Mouse (Mus musculus): ENCODE results near the gene Slc35a3. TPM values are rescaled to one million over a fixed set of nuclear protein-coding genes. Genes with fewer than 3 reads are reported as not detected.
"Not testable (repeated sequence)": the region's sequence is repeated elsewhere in the genome, so short reads cannot be mapped to it uniquely, and the experiment has no call there.

Gene Slc35a3
- polyA plus RNA-seq (2016; fragmentation: Nextera tagmentation; extraction: Ambion mirVana) = 14.8 and 16.0 TPM in 2 replicates

- Histone ChIP-seq H3K9me3 (replicated peaks) (no peaks in the 10 kb centered on the region), H3K27me3 (replicated peaks) (no peaks in the 10 kb centered on the region), H3K4me3 (peak within 1 kb of the TSS; percentile 92), H3K4me1 (replicated peaks) (peaks cover 20% of the 10 kb centered on the region), H3K4me2 (peak within 1 kb of the TSS; percentile 82), H3K27ac (ENCODE audit: poor library complexity, severe bottlenecking) (peak within 1 kb of the TSS; percentile 76), H3K9ac (peak within 1 kb of the TSS; percentile 91), H3K36me3 (no peaks in the 10 kb centered on the region)
- no peak for ATAC-seq (ENCODE audit: insufficient number of reproducible peaks, low FRiP score)
- WGBS = 1% methylated on average over 8 of the region's 8 CpGs
These were observed at the start of gene Slc35a3 for GRCm38 (mm10) chr3:116712436-116712881. TSS of gene Slc35a3 (minus strand) at chr3:116712831.

GRCm38 (mm10) chr3:116752818-116753217, 40.2 kb upstream of the Slc35a3 start:
- Histone ChIP-seq H3K9ac (no peak overlapping the region), H3K27me3 (replicated peaks) (no peaks in the 10 kb centered on the region), H3K36me3 (peaks cover 73% of the 10 kb centered on the region), H3K4me3 (no peak overlapping the region), H3K4me2 (no peak overlapping the region), H3K4me1 (replicated peaks) (no peaks in the 10 kb centered on the region), H3K27ac (ENCODE audit: poor library complexity, severe bottlenecking) (no peak overlapping the region), H3K9me3 (replicated peaks) (no peaks in the 10 kb centered on the region)
- WGBS = 90% methylated on average over 8 of the region's 8 CpGs
- no peak for ATAC-seq (ENCODE audit: insufficient number of reproducible peaks, low FRiP score)

DNA sequence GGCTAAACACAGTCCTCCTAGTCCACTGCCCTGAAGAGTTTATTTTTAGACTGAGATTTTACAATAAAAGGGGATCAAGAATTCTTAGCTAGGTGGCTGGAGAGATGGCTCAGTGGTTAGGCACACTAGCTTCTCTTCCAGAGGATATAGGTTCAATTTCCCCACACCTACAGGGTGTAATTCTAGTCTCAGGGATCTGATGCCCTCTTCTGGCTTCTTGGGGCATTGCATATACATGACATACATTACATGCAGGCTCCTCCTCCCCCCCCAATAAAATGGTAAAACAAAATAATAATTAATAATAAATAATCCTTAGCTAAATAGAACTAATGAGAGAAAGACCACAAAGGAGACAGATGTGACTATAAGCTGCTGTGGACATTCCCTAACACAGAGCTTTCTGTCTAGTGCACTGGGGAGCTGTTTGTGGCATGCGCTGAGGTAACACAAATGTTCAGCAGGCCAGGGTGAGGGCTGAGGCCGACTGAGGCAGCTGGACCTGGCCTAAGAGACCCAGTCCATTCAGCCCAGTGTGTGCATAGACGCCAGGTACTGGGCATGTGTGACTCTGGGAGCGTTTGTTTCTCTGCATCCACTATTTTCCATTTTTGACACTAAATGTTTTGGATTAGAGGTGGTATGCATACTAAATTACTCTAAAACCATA, 38.7 kb upstream of the Slc35a3 start:
- Histone ChIP-seq H3K9ac (no peak overlapping the region), H3K4me3 (no peak overlapping the region), H3K9me3 (replicated peaks) (no peaks in the 10 kb centered on the region), H3K4me2 (no peak overlapping the region), H3K27ac (ENCODE audit: poor library complexity, severe bottlenecking) (no peak overlapping the region), H3K4me1 (replicated peaks) (no peaks in the 10 kb centered on the region), H3K36me3 (peaks cover 64% of the 10 kb centered on the region), H3K27me3 (replicated peaks) (no peaks in the 10 kb centered on the region)
- ATAC-seq (ENCODE audit: insufficient number of reproducible peaks, low FRiP score) = no peak
- 83% methylated on average over 4 of the region's 4 CpGs for WGBS

- H3K36me3 ChIP-seq = peaks cover 66% of the 10 kb centered on the region
- 56% methylated on average over 8 of the region's 8 CpGs for WGBS
These were observed 36.0 kb upstream of the Slc35a3 start for GRCm38 (mm10) chr3:116748391-116749170.

DNA sequence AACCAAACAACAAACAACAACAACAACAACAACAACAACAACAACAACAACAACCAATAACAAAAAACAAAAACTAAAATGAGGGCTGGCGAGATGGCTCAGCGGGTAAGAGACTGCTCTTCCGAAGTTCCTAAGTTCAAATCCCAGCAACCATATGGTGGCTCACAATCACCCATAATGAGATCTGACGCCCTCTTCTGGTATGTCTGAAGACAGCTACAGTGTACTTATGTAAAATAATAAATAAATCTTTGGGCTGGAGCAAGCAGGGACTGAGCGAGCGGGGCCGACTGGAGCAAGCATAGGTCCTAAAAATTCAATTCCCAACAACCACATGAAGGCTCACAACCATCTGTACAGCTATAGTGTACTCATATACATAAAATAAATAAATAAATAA, 35.0 kb upstream of the Slc35a3 start:
- H3K36me3 ChIP-seq = peaks cover 65% of the 10 kb centered on the region
- H3K27me3 ChIP-seq (replicated peaks); H3K4me2 ChIP-seq; H3K27ac ChIP-seq (ENCODE audit: poor library complexity, severe bottlenecking); ATAC-seq (ENCODE audit: insufficient number of reproducible peaks, low FRiP score); H3K4me1 ChIP-seq (replicated peaks); H3K9ac ChIP-seq; H3K4me3 ChIP-seq; H3K9me3 ChIP-seq (replicated peaks): not testable (repeated sequence)
- WGBS = 91% methylated on average over 7 of the region's 7 CpGs

More at GRCm38 (mm10) chr3:116748391-116749170, 36.0 kb upstream of the Slc35a3 start:
- Histone ChIP-seq H3K9ac (no peak overlapping the region), H3K27ac (ENCODE audit: poor library complexity, severe bottlenecking) (no peak overlapping the region), H3K4me3 (no peak overlapping the region), H3K9me3 (replicated peaks) (no peaks in the 10 kb centered on the region), H3K4me1 (replicated peaks) (no peaks in the 10 kb centered on the region), H3K4me2 (no peak overlapping the region), H3K27me3 (replicated peaks) (no peaks in the 10 kb centered on the region)
- ATAC-seq (ENCODE audit: insufficient number of reproducible peaks, low FRiP score) = no peak

GRCm38 (mm10) chr3:116740963-116741362, 28.3 kb upstream of the Slc35a3 start:
- no peak overlapping the region for H3K9ac ChIP-seq
- no peaks in the 10 kb centered on the region for H3K27me3 ChIP-seq (replicated peaks)
- H3K9me3 ChIP-seq (replicated peaks) = peaks cover 3% of the 10 kb centered on the region; the same call in 1 of the 2 replicates
- H3K4me3 ChIP-seq = no peak overlapping the region
- H3K36me3 ChIP-seq = peaks cover 25% of the 10 kb centered on the region
- H3K4me1 ChIP-seq (replicated peaks) = 0 out of 2 replicates have a peak, but pooled peaks cover 4% of the 10 kb centered on the region
- no peak overlapping the region for H3K27ac ChIP-seq (ENCODE audit: poor library complexity, severe bottlenecking)
- 68% methylated on average over 9 of the region's 9 CpGs for WGBS
- no peak for ATAC-seq (ENCODE audit: insufficient number of reproducible peaks, low FRiP score)
- H3K4me2 ChIP-seq = no peak overlapping the region

GRCm38 (mm10) chr3:116740106-116740505, 27.5 kb upstream of the Slc35a3 start:
- no peak overlapping the region for H3K4me2 ChIP-seq

GRCm38 (mm10) chr3:116737326-116737731, 24.7 kb upstream of the Slc35a3 start:
- Histone ChIP-seq H3K9me3 (replicated peaks) (peaks cover 8% of the 10 kb centered on the region; the same call in 1 of the 2 replicates), H3K4me3 (no peak overlapping the region), H3K36me3 (no peaks in the 10 kb centered on the region), H3K27ac (ENCODE audit: poor library complexity, severe bottlenecking) (no peak overlapping the region), H3K4me2 (no peak overlapping the region), H3K9ac (no peak overlapping the region), H3K4me1 (replicated peaks) (0 out of 2 replicates have a peak, but pooled peaks cover 4% of the 10 kb centered on the region), H3K27me3 (replicated peaks) (no peaks in the 10 kb centered on the region)
- ATAC-seq (ENCODE audit: insufficient number of reproducible peaks, low FRiP score) = 0 out of 2 replicates have a peak, but pooled peaks have one; percentile 11
- WGBS = 68% methylated on average over 8 of the region's 8 CpGs

More at GRCm38 (mm10) chr3:116740106-116740505, 27.5 kb upstream of the Slc35a3 start:
- Histone ChIP-seq H3K27me3 (replicated peaks) (no peaks in the 10 kb centered on the region), H3K9me3 (replicated peaks) (peaks cover 3% of the 10 kb centered on the region; the same call in 1 of the 2 replicates), H3K4me3 (no peak overlapping the region), H3K27ac (ENCODE audit: poor library complexity, severe bottlenecking) (no peak overlapping the region), H3K36me3 (peaks cover 19% of the 10 kb centered on the region), H3K4me1 (replicated peaks) (0 out of 2 replicates have a peak, but pooled peaks cover 4% of the 10 kb centered on the region), H3K9ac (no peak overlapping the region)
- no peak for ATAC-seq (ENCODE audit: insufficient number of reproducible peaks, low FRiP score)
- 73% methylated on average over 5 of the region's 5 CpGs for WGBS

GRCm38 (mm10) chr3:116729483-116730174, 17.0 kb upstream of the Slc35a3 start:
- H3K36me3 ChIP-seq = no peaks in the 10 kb centered on the region
- peaks cover 7% of the 10 kb centered on the region; the same call in 1 of the 2 replicates for H3K4me1 ChIP-seq (replicated peaks)
- H3K4me2 ChIP-seq = no peak overlapping the region
- no peak for ATAC-seq (ENCODE audit: insufficient number of reproducible peaks, low FRiP score)
- peaks cover 5% of the 10 kb centered on the region; the same call in 1 of the 2 replicates for H3K9me3 ChIP-seq (replicated peaks)
- no peak overlapping the region for H3K27ac ChIP-seq (ENCODE audit: poor library complexity, severe bottlenecking)
- WGBS = 71% methylated on average over 2 of the region's 2 CpGs
- no peaks in the 10 kb centered on the region for H3K27me3 ChIP-seq (replicated peaks)
- H3K9ac ChIP-seq = no peak overlapping the region
- H3K4me3 ChIP-seq = no peak overlapping the region

DNA sequence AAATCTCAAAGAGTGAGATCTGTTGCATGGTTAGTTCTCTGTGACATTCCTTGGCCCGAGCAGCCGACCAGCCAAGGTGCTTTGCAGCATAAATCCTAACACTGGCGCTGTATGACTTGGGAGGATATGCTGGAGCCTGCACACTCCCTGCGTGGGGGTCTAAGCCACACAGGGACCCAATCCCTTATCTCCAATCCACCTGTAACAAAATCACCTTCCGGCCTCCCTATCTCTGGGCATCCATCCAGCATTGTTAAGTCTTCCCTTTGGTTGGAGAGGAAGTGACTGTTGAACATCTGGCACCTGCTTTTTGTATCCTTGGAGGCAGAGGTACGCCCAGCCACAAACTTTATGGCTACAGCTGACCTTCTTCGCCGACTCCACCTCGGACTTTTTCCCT, 14.2 kb upstream of the Slc35a3 start:
- Histone ChIP-seq H3K27me3 (replicated peaks) (no peaks in the 10 kb centered on the region), H3K9me3 (replicated peaks) (no peaks in the 10 kb centered on the region), H3K4me3 (no peak overlapping the region), H3K36me3 (no peaks in the 10 kb centered on the region), H3K4me2 (0 out of 2 replicates have a peak overlapping the region, but pooled peaks have one; percentile 5), H3K27ac (ENCODE audit: poor library complexity, severe bottlenecking) (peak overlapping the region; percentile 8; the same call in 1 of the 2 replicates), H3K9ac (no peak overlapping the region), H3K4me1 (replicated peaks) (peaks cover 7% of the 10 kb centered on the region; the same call in 1 of the 2 replicates)
- peak; percentile 55; the same call in 1 of the 2 replicates for ATAC-seq (ENCODE audit: insufficient number of reproducible peaks, low FRiP score)
- WGBS = 50% methylated on average over 9 of the region's 9 CpGs

Data from heart, embryonic 12.5 days (tissue).